Mouse (Mus musculus) olfactory bulb, adult 2 months (tissue): ENCODE results near the gene Zswim1. TPM values are rescaled to one million over a fixed set of nuclear protein-coding genes. Genes with fewer than 3 reads are reported as not detected.
A peak's percentile ranks its signal among the peaks of the same experiment; 100 is the strongest.
"Not testable (repeated sequence)": the region's sequence is repeated elsewhere in the genome, so short reads cannot be mapped to it uniquely, and the experiment has no call there.

Experiments
- H3K27ac ChIP-seq: fragments of 200-500 bp; 2 replicates; pipeline ENCODE4 v1.5.1; 2012; ENCODE audit warnings: low read depth, low read length; ENCODE audit not compliant: insufficient read depth
- H3K4me1 ChIP-seq: fragments of 200-500 bp; 2 replicates; pipeline ENCODE4 v1.6.1; 2012; ENCODE audit warnings: low read length; ENCODE audit not compliant: control insufficient read depth, insufficient read depth
- H3K4me3 ChIP-seq: fragments of 200-500 bp; 2 replicates; pipeline ENCODE4 v1.5.1; 2012; ENCODE audit warnings: mild to moderate bottlenecking, low read depth, low read length, moderate library complexity; ENCODE audit not compliant: insufficient read depth
- CTCF ChIP-seq: fragments of 200-500 bp; IDR thresholded peaks from 2 replicates; pipeline ENCODE4 v1.5.1; 2012; ENCODE audit warnings: low read depth, mild to moderate bottlenecking, low read length, moderate library complexity; ENCODE audit not compliant: insufficient read depth
- POLR2A ChIP-seq: fragments of 200-500 bp; IDR thresholded peaks from 2 replicates; pipeline ENCODE4 v1.6.1; 2012; ENCODE audit warnings: mild to moderate bottlenecking, low read depth, low read length, moderate library complexity; ENCODE audit not compliant: insufficient read depth
- WGBS: fragments of 180-500 bp; shearing (Covaris S2); methylation state at CpG from one replicate; pipeline ENCODE4 v1.1.7; 2018; 5-methylcytosine and 5-hydroxymethylcytosine counted together
- polyA plus RNA-seq: library from polyadenylated mRNA; stranded (reverse); fragments of >200 nt; gene quantifications from 2 replicates; pipeline ENCODE4 v1.2.4, GENCODE M21; 2012; ENCODE audit warnings: low replicate concordance; ENCODE audit not compliant: missing spikeins, insufficient read depth, insufficient read length

The Zswim1 gene
- polyA plus RNA-seq, 1 experiment: not detected

DNA sequence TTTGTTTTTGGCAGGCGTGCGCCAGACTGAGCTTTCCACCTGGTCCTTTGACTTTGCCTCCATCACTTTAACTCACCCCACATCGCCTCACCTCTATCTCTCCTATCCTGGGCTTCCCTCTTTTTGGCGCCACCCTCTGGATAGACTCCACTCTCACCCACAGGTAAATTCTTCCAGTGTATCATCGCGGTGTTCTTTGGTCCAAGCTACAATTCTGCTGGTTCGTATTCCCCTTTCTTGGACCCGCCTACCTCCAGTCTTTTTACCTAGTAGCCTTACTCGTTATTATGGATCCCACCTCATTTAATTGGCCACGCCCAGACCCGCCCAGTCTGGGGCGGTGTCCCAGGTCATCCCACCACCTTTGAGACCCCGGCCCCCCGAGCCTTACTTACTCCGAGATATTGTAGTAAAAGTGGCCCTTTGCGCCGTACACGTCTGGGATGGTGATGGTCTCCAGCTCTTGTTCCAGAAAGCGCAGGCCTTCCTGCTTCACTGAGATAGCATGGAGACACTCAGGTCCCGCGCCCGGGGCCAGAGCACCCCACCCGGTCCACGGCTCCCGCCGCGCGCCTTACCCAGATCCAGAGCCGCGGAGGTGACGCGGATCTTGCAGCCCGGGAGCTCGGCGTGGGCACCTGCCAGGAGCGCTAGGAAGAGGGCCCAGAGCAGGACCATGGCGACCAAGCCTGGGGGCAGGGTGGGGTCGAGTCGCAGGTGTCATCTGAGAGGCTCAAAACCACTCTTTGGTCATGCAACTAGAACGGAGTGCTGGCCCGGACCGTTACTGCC, 34.0 kb downstream of the Zswim1 start:
- 3% methylated on average over 42 of the region's 42 CpGs for WGBS
- Histone ChIP-seq H3K27ac (no peak overlapping the region), H3K4me3 (peak overlapping the region; percentile 52), H3K4me1 (peaks cover 21% of the 10 kb centered on the region)
- TF ChIP-seq CTCF (no peak), POLR2A (no peak)

DNA sequence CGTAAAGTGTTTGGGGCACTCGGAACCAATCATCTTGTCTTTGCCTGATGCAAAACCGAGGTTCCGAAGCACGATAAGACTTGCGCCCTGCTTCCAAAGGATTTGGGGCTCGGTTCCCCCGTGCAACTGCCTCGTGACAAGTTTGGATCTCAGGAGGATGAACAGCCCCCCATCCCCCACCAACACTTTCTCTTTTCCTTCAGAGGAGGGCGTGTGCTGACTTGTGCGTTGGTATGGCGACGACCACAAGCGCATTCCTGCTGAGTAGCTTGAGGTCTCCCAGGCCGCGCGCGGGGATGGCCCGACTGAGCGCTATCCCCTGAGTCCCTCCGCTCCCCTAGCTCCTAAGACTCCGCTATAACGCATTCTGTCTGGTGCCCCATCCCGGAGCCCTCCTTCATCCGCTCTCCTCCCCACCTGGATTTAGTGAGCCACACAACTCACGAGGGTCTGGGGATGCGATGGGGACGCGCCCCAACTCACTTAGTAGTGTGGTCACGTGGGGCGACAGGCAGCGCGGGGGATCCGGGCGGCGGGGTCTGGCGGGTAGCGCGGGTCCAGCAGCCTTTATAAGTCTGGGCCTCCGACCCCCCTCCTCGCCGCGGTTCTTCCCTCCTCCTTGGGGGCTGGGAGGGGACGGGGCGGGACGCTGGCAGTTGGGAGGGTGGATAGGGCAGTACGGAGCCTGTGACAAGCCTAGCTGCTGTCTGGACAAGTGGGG, 34.8 kb downstream of the Zswim1 start, which contains the start of gene Pltp:
TSS of gene Pltp (minus strand) at position 611 of the 721 bp plus-strand sequence.
- Histone ChIP-seq H3K4me1 (peaks cover 23% of the 10 kb centered on the region), H3K4me3 (peak within 1 kb of the TSS; percentile 52), H3K27ac (no peak within 1 kb of the TSS)
- TF ChIP-seq CTCF (no peak), POLR2A (no peak)
- WGBS: under 1% methylated on average over 47 of the region's 47 CpGs

DNA sequence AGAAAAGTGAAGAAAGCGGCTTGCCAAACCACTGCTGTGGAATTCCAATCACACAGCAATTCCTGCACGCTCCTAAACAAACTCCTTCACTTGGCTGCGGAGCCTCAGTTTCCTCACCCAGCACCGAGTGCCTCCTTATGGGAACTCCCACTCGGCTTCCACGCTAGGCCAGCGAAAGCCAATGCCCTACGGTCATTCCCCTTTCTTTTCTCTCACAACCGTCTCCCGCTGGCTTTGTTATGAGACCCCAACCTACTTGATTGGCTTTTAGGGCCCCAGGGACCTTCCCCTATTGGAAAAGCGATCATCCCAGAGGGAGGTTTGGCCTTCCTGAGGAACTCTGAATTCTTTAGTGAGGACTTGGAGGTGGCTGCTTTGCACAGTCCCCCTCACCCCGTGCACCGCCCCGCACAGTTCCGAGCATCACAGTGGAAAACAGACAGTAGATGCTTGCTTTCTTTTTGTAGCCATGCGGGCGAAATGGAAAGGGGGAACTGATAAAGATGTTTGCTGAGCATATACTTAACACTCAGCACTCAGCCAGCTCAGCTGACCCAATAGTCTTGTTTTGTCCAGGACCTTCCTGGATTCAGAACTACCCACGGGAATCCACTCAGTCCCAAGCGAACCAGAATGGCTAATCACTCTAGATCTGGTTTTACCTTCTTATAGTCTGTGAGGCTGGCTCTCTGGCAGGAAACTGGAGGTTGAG, 35.5 kb downstream of the Zswim1 start:
- H3K27ac ChIP-seq: no peak overlapping the region

DNA sequence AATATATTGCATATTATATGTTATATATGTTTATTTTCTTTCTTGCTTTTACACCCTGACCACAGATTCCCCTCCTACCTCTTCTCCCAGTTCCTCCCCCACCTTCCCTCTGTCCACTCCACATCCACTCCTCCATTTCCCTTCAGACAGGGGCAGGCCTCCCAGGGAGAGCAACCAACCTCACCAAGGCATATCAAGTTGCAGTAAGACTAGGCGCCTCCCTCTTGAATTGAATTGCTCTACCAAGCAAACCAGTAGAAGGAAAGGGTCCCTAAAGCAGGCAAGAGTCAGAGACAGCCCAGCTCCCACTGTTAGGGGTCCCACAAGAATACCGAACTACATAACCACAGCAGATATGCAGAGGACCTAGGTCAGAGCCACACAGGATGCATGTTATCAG, 36.7 kb downstream of the Zswim1 start:
- 81% methylated on average over 2 of the region's 2 CpGs for WGBS
- H3K4me3 ChIP-seq: no peak overlapping the region
- TF ChIP-seq POLR2A: no peak
- no peak for TF ChIP-seq CTCF
- H3K27ac ChIP-seq: no peak overlapping the region
- H3K4me1 ChIP-seq: peaks cover 25% of the 10 kb centered on the region

More for the DNA sequence above, 35.5 kb downstream of the Zswim1 start:
- TF ChIP-seq POLR2A: no peak
- TF ChIP-seq CTCF: no peak
- 17% methylated on average over 19 of the region's 19 CpGs for WGBS
- peaks cover 25% of the 10 kb centered on the region for H3K4me1 ChIP-seq
- peak overlapping the region; percentile 52 for H3K4me3 ChIP-seq

DNA sequence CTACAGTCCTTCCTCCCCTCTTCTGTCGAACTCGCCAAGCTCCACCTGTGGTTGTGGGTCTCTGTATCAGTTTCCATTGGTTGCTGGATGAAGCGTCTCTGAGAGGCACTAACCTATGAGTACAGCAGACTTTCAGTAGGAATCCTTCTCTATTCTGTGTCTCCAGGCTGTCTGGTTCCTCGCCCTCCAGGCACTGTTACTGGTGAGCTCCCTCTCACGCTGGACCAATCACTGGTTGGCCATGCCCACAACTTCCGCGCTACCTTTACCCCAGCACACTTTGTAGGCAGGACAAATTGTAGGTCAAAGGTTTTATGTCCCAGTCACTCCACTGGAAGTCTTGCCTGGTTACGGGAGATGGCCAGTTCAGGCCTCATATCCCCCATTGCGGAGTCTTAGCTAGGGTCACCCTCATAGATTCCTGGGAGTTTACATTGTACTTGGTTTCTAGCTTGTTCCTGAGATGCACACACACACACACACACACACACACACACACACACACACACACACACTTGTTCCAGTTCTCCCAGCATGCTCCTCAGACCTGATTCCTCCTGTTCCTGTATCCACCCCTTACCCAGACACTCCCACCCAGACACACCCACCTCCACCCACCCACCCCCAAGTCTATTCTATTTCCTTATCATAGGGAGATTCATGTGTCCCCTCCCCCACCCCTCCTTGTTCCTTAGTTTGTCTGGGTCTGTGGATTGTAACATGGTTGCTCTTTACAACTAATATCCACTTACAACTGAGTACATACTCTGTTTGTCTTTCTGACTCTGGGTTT, 37.4 kb downstream of the Zswim1 start:
- Histone ChIP-seq H3K4me3 (no peak overlapping the region), H3K4me1 (peaks cover 25% of the 10 kb centered on the region), H3K27ac (no peak overlapping the region)
- no peak for TF ChIP-seq POLR2A
- TF ChIP-seq CTCF: no peak
- WGBS: 75% methylated on average over 9 of the region's 9 CpGs

GRCm38 (mm10) chr2:164861094-164861493, 38.6 kb downstream of the Zswim1 start:
- H3K4me3 ChIP-seq: no peak overlapping the region
- peaks cover 25% of the 10 kb centered on the region for H3K4me1 ChIP-seq
- H3K27ac ChIP-seq: no peak overlapping the region
- TF ChIP-seq CTCF (no peak), POLR2A (no peak)
- 70% methylated on average over 4 of the region's 4 CpGs for WGBS

- H3K4me1 ChIP-seq: peaks cover 12% of the 10 kb centered on the region
- no peak overlapping the region for H3K27ac ChIP-seq
- TF ChIP-seq POLR2A (no peak), CTCF (no peak)
- no peak overlapping the region for H3K4me3 ChIP-seq
- 36% methylated on average over 9 of the region's 9 CpGs for whole genome bisulfite sequencing
Measured at GRCm38 (mm10) chr2:164862179-164862861, 39.8 kb downstream of the Zswim1 start.

- not testable (repeated sequence) for H3K27ac ChIP-seq, H3K4me3 ChIP-seq, H3K4me1 ChIP-seq
- 93% methylated on average over 8 of the region's 9 CpGs for WGBS
Measured at GRCm38 (mm10) chr2:164863411-164863810, 40.9 kb downstream of the Zswim1 start.
